Comparison of ENCODE assay signal across 12 mouse cellular contexts in genomic region chr11:117269946-117270345, GRCm38 (mm10).
DNase-seq lines count a peak whose midpoint lies in the region; ATAC-seq and TF ChIP-seq lines count a peak whose summit lies in the region.
"Had no signal": no experiment of that assay in that cellular context is flagged by ENCODE, and none has a peak within 500 bp of the region (broad histone marks: within the 10 kb centered on the region; RNA-seq: fewer than 3 reads in every experiment).

No protein-coding gene starts in this region.

- no peak for ATAC-seq in limb, embryonic 11.5 days (ENCODE audit: insufficient number of reproducible peaks, low FRiP score, low TSS enrichment, low read depth)
- ATAC-seq in monocyte, adult 5-6 weeks (replicated peaks; ENCODE audit: insufficient number of reproducible peaks, low FRiP score, low TSS enrichment, poor library complexity, severe bottlenecking) = no peak

- intact Hi-C loops in heart, adult 2 months (cut with DNase I) = no loop called here

- no peak for DNase-seq in heart, adult 2 months
- DNase-seq in heart, postnatal 4 days = no peak
- DNase-seq in ovary, adult 18-20 months (ENCODE audit: low spot score) = peak; percentile 56
- no peak for DNase-seq in ovary, postnatal 14 days (ENCODE audit: low spot score)
- no peak for DNase-seq in limb, embryonic 11.5 days (ENCODE audit: low spot score)
- no peak for DNase-seq in urinary bladder, postnatal 14 days (ENCODE audit: low spot score)
- no peak for DNase-seq in c-Kit-positive CD71-positive TER-119-positive erythroid progenitor cells, embryonic 14.5 days (ENCODE audit: low spot score)
- DNase-seq: cerebellum, adult 8-10 months; kidney, adult 9 months; right cerebral cortex, postnatal 25 days had no signal

- no peak for TF ChIP-seq POLR2A in heart, adult 2 months (IDR thresholded peaks at IDR 0.05; ENCODE audit: insufficient read depth, low read depth, low read length)

- 26% methylated on average over 6 of the region's 6 CpGs for WGBS in heart, adult 2 months
- WGBS in limb, embryonic 11.5 days = 38% methylated on average over 6 of the region's 6 CpGs

- H3K4me2 ChIP-seq in limb, embryonic 11.5 days (ENCODE audit: low read depth, severe bottlenecking) = peak overlapping the region; percentile 22
- H3K4me2 ChIP-seq: liver, embryonic 15.5 days had no signal

- H3K4me3 ChIP-seq in heart, adult 2 months = no peak overlapping the region
- H3K4me3 ChIP-seq in limb, embryonic 11.5 days (ENCODE audit: low read depth, low read length) = no peak overlapping the region
- H3K4me3 ChIP-seq: liver, embryonic 15.5 days had no signal

- H3K9ac ChIP-seq in heart, adult 2 months (ENCODE audit: low read depth, low read length) = peak overlapping the region; percentile 26; the same call in 1 of the 2 replicates
- H3K9ac ChIP-seq in limb, embryonic 11.5 days (ENCODE audit: low read length) = no peak overlapping the region; the same call in 1 of the 2 replicates
- H3K9ac ChIP-seq: liver, embryonic 15.5 days had no signal

- H3K79me2 ChIP-seq in heart, adult 2 months (replicated peaks; ENCODE audit: control insufficient read depth, insufficient read depth, low read length) = peaks cover 7% of the 10 kb centered on the region

- TF ChIP-seq CTCF in heart, adult 2 months (IDR thresholded peaks at IDR 0.05) = no peak

- H3K27me3 ChIP-seq in heart, adult 2 months (ENCODE audit: control insufficient read depth, insufficient read depth, low read length) = no peaks in the 10 kb centered on the region
- H3K27me3 ChIP-seq in limb, embryonic 11.5 days (ENCODE audit: control insufficient read depth, insufficient read depth, low read length) = no peaks in the 10 kb centered on the region

- H3K9me3 ChIP-seq in limb, embryonic 11.5 days (ENCODE audit: control insufficient read depth, low read length) = no peaks in the 10 kb centered on the region
- H3K9me3 ChIP-seq: liver, embryonic 15.5 days had no signal

- H3K36me3 ChIP-seq in heart, adult 2 months (ENCODE audit: control insufficient read depth, insufficient read depth, low read length) = no peaks in the 10 kb centered on the region; the same call in 1 of the 2 replicates
- no peaks in the 10 kb centered on the region for H3K36me3 ChIP-seq in limb, embryonic 11.5 days (ENCODE audit: control insufficient read depth, insufficient read depth, low read length)
- H3K36me3 ChIP-seq: liver, embryonic 15.5 days had no signal

- H3K4me1 ChIP-seq in heart, adult 2 months (ENCODE audit: control insufficient read depth, insufficient read depth, low read length) = peaks cover 30% of the 10 kb centered on the region
- H3K4me1 ChIP-seq in limb, embryonic 11.5 days (ENCODE audit: control insufficient read depth, insufficient read depth, low read length) = peaks cover 53% of the 10 kb centered on the region

- TF ChIP-seq EP300 in heart, adult 2 months (IDR thresholded peaks at IDR 0.05; ENCODE audit: insufficient read depth, low read depth, low read length) = 0 out of 2 replicates have a peak, but pooled peaks have one; percentile 17

- H3K27ac ChIP-seq in heart, adult 2 months = no peak overlapping the region; the same call in 1 of the 2 replicates
- H3K27ac ChIP-seq in limb, embryonic 11.5 days (replicated peaks; ENCODE audit: low read depth, low read length) = no peak overlapping the region
- H3K27ac ChIP-seq: liver, embryonic 15.5 days had no signal
